8 mouse cellular contexts compared by ENCODE assay signal in the genomic region with DNA sequence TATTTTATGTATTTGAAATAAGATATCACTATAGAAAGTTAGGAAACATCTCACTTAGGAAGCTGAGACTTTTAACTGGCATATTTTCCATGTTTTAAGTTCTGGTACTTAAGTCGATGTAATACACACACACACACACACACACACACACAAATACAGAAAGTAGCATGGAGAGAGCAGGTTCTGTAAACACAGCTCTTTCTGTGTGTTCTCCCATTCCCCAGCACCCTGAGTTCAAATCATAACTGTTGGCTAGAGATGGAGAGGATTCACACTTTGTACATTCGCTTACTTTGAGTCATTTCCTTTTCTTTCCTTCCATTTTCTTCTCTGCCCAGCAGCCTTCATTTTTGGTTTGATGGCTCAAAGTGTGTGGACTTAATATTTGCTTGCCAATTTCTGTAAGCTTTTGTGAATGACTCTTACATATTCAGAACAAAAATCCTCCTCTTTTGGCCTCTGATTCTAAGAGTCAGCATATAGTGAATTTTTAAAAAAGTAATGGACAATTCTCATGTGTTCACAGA. TPM values are rescaled to one million over a fixed set of nuclear protein-coding genes. Genes with fewer than 3 reads are reported as not detected.
DNase-seq lines count a peak whose midpoint lies in the region; ATAC-seq lines count a peak whose summit lies in the region.

No protein-coding gene starts in this region.

- H3K27ac ChIP-seq in lung, embryonic 16.5 days (ENCODE audit: low read length), result no peak overlapping the region
- no peak overlapping the region for H3K27ac ChIP-seq in embryonic facial prominence, embryonic 12.5 days
- no peak overlapping the region for H3K27ac ChIP-seq in intestine, embryonic 15.5 days
- H3K27ac ChIP-seq in neural tube, embryonic 14.5 days (ENCODE audit: low read depth, low read length), result no peak overlapping the region

- H3K27me3 ChIP-seq in lung, embryonic 16.5 days (ENCODE audit: control insufficient read depth, insufficient read depth, low read depth, low read length), result no peaks in the 10 kb centered on the region
- no peaks in the 10 kb centered on the region for H3K27me3 ChIP-seq in embryonic facial prominence, embryonic 12.5 days
- H3K27me3 ChIP-seq in intestine, embryonic 15.5 days (replicated peaks), result no peaks in the 10 kb centered on the region
- H3K27me3 ChIP-seq in neural tube, embryonic 14.5 days (ENCODE audit: control insufficient read depth, insufficient read depth, low read length), result no peaks in the 10 kb centered on the region; the same call in 1 of the 2 replicates

- H3K9ac ChIP-seq in lung, embryonic 16.5 days (ENCODE audit: low read length), result peak overlapping the region; percentile 99
- H3K9ac ChIP-seq in embryonic facial prominence, embryonic 12.5 days, result peak overlapping the region; percentile 99
- H3K9ac ChIP-seq in intestine, embryonic 15.5 days, result peak overlapping the region; percentile 100; the same call in 1 of the 2 replicates
- peak overlapping the region; percentile 99 for H3K9ac ChIP-seq in neural tube, embryonic 14.5 days (replicated peaks; ENCODE audit: low read depth, low read length)

- no peak for DNase-seq in lung, postnatal 4 days
- no peak for DNase-seq in cerebellum, adult 11 months
- no peak for DNase-seq in urinary bladder, postnatal 10 days (ENCODE audit: low spot score)
- DNase-seq in left cerebral cortex, adult 11 months (ENCODE audit: low spot score), result no peak

- H3K36me3 ChIP-seq in lung, embryonic 16.5 days (ENCODE audit: control insufficient read depth, insufficient read depth, low read length), result no peaks in the 10 kb centered on the region; the same call in 1 of the 2 replicates
- no peaks in the 10 kb centered on the region for H3K36me3 ChIP-seq in embryonic facial prominence, embryonic 12.5 days
- no peaks in the 10 kb centered on the region for H3K36me3 ChIP-seq in intestine, embryonic 15.5 days
- H3K36me3 ChIP-seq in neural tube, embryonic 14.5 days (ENCODE audit: control insufficient read depth, insufficient read depth, low read length), result no peaks in the 10 kb centered on the region

- peaks cover 20% of the 10 kb centered on the region for H3K4me1 ChIP-seq in lung, embryonic 16.5 days (replicated peaks; ENCODE audit: control insufficient read depth, insufficient read depth, low read length)
- H3K4me1 ChIP-seq in embryonic facial prominence, embryonic 12.5 days, result peaks cover 32% of the 10 kb centered on the region
- peaks cover 26% of the 10 kb centered on the region for H3K4me1 ChIP-seq in intestine, embryonic 15.5 days (replicated peaks)
- peaks cover 48% of the 10 kb centered on the region for H3K4me1 ChIP-seq in neural tube, embryonic 14.5 days (ENCODE audit: control insufficient read depth, insufficient read depth, low read length)

- H3K4me2 ChIP-seq in lung, embryonic 16.5 days (ENCODE audit: low read depth, low read length), result peak overlapping the region; percentile 77
- peak overlapping the region; percentile 55 for H3K4me2 ChIP-seq in embryonic facial prominence, embryonic 12.5 days (replicated peaks)
- H3K4me2 ChIP-seq in intestine, embryonic 15.5 days (replicated peaks), result peak overlapping the region; percentile 60
- peak overlapping the region; percentile 66 for H3K4me2 ChIP-seq in neural tube, embryonic 14.5 days (ENCODE audit: low read depth, low read length)

- H3K9me3 ChIP-seq in lung, embryonic 16.5 days (ENCODE audit: control insufficient read depth, low read length), result no peaks in the 10 kb centered on the region
- no peaks in the 10 kb centered on the region for H3K9me3 ChIP-seq in embryonic facial prominence, embryonic 12.5 days
- H3K9me3 ChIP-seq in intestine, embryonic 15.5 days, result no peaks in the 10 kb centered on the region
- H3K9me3 ChIP-seq in neural tube, embryonic 14.5 days (ENCODE audit: control insufficient read depth, low read length), result no peaks in the 10 kb centered on the region

- 16% methylated on average over 2 of the region's 2 CpGs for WGBS in lung, embryonic 16.5 days
- WGBS in embryonic facial prominence, embryonic 12.5 days, result 34% methylated on average over 2 of the region's 2 CpGs
- WGBS in intestine, embryonic 15.5 days, result 24% methylated on average over 2 of the region's 2 CpGs
- WGBS in neural tube, embryonic 14.5 days, result 29% methylated on average over 2 of the region's 2 CpGs

- H3K4me3 ChIP-seq in lung, embryonic 16.5 days (ENCODE audit: low read length), result peak overlapping the region; percentile 99
- H3K4me3 ChIP-seq in embryonic facial prominence, embryonic 12.5 days, result peak overlapping the region; percentile 99
- H3K4me3 ChIP-seq in intestine, embryonic 15.5 days (replicated peaks), result peak overlapping the region; percentile 99
- H3K4me3 ChIP-seq in neural tube, embryonic 14.5 days (ENCODE audit: low read depth, low read length), result peak overlapping the region; percentile 99

- ATAC-seq in lung, embryonic 16.5 days (ENCODE audit: low read depth), result no peak
- ATAC-seq in embryonic facial prominence, embryonic 12.5 days (ENCODE audit: insufficient number of reproducible peaks, insufficient read depth, low FRiP score, low TSS enrichment), result no peak
- ATAC-seq in intestine, embryonic 15.5 days, result no peak
- no peak for ATAC-seq in neural tube, embryonic 14.5 days (ENCODE audit: low read depth)

RNA-seq across cellular contexts. Expression of gene Nsd2, which starts 1.4 kb away (rescaled TPM):
- 43.0 and 45.0 TPM in 2 replicates for polyA plus RNA-seq in lung, embryonic 16.5 days (2015; fragmentation: Nextera tagmentation; extraction: Ambion mirVana)
- 64.0 and 77.1 TPM in 2 replicates for polyA plus RNA-seq in embryonic facial prominence, embryonic 12.5 days (2016; fragmentation: Nextera tagmentation; extraction: Ambion mirVana)
- 38.8 and 41.3 TPM in 2 replicates for polyA plus RNA-seq in intestine, embryonic 15.5 days (2015; fragmentation: Nextera tagmentation; extraction: Ambion mirVana)
- 104 and 109 TPM in 2 replicates for polyA plus RNA-seq in neural tube, embryonic 14.5 days (2014; fragmentation: Nextera tagmentation; extraction: Ambion mirVana)

RNA-seq across cellular contexts. Expression of gene Letm1, which starts 39.3 kb away (rescaled TPM):
- polyA plus RNA-seq in lung, embryonic 16.5 days (2015; fragmentation: Nextera tagmentation; extraction: Ambion mirVana), result 33.8 and 41.0 TPM in 2 replicates
- 63.8 and 65.3 TPM in 2 replicates for polyA plus RNA-seq in embryonic facial prominence, embryonic 12.5 days (2016; fragmentation: Nextera tagmentation; extraction: Ambion mirVana)
- 42.5 and 49.5 TPM in 2 replicates for polyA plus RNA-seq in intestine, embryonic 15.5 days (2015; fragmentation: Nextera tagmentation; extraction: Ambion mirVana)
- 67.0 and 69.5 TPM in 2 replicates for polyA plus RNA-seq in neural tube, embryonic 14.5 days (2014; fragmentation: Nextera tagmentation; extraction: Ambion mirVana)
